Mouse (Mus musculus) erythroblast, adult 5-6 weeks (primary cell): ENCODE results near the gene Psap. TPM values are rescaled to one million over a fixed set of nuclear protein-coding genes. Genes with fewer than 3 reads are reported as not detected.
"Not testable (repeated sequence)": the region's sequence is repeated elsewhere in the genome, so short reads cannot be mapped to it uniquely, and the experiment has no call there.

Experiments used
- ATAC-seq: replicated peaks from 2 replicates; pipeline ENCODE4 v1.8.0; 2016; ENCODE audit warnings: moderate number of reproducible peaks, mild to moderate bottlenecking, moderate TSS enrichment, inconsistent platforms; ENCODE audit not compliant: poor library complexity, low FRiP score, severe bottlenecking
- total RNA-seq, 2 experiments: library from RNA; stranded (forward) in 1 of 2; stranded (reverse) in 1 of 2; fragments of 150-400 nt in 1 of 2; fragments of 200-764, 138-1000 nt in 1 of 2; gene quantifications; 2 replicates each; pipeline versions ENCODE4 v1.2.3 to v1.2.4; 2015 to 2017; ENCODE audit warnings: low replicate concordance in 2 of 2

Psap gene
- 208 and 256 TPM in 2 replicates for total RNA-seq (2015; ENCODE audit: low replicate concordance)
- total RNA-seq (2017; ENCODE audit: low replicate concordance): 196 and 238 TPM in 2 replicates

DNA sequence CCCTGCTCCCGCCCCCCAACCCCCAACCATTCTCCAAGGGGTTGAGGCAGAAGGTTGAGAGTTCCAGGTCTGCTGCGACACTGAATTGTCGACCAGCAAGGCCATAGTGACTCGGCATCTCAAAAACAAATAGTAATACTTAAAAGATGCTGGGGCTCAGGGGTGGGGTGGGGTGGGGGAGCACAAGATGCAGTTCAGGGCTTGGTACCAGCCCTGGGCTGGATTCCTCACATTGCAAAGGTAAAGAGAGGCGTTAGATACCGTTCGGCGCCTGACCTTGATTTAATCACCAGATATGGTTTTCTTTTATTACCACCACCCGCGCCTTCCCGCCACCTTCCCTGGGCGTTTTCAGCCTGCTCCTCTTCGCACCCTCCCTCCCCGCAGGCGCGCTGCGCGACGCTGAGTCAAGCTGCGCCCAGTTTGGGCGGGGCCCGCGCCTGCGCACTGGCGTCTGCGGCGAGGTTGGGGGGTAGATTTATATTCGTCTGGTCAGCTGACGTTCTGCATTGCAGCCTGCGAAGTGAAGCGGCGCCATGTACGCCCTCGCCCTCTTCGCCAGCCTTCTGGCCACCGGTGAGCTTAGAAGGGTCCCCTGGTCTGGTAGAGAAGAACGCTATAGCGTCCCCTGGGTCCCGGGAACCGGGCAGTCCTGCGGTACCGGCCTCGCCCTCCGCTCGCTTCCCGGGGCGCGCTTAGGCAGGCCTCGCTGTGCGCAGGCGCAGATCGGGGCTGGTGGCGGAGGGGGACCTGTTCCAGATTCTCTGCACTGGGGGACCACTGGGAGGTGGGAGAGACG is at the start of gene Psap:
Gene Psap, plus strand, starts transcription at position 421 of the 799 bp plus-strand sequence.
- peak; percentile 94 for ATAC-seq

DNA sequence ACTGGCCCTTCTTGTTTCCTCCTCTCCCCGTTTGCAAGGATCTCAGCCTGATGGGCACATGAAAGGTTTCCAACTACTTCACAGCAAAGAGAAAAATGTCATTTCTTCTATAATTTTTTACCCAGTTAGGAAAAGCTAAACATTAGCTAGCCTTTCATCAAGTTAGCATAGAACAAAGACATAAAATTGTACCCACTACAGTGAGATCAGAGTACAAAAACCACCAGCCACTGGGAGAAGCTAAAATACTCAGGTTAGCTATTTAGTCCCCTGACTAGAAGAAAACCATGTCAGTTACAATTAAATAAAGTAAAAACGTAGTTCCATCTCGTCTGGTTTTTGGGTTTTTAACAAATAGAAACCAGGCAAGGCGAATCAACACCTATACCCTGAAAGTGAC is 49.8 kb upstream of the Psap start:
- ATAC-seq: no peak

DNA sequence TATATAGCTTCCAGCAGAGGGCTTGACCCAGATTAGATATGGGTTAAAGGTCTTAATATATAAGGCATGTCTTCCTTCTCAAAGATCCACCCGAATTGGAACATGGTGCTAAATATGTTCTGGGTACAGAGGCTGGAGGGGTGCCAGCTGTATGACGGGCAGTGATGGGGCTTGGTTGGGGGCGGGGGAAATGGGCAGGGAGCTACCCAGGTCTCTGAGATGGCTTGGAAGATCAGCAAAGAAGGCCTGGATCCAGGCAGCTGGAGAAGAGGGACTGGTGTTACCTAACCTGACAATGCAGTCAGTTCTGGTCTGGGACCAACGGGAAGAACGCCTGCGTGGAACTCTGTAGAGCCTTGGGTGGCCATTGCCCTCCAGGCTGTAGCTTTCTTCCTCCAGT is 48.3 kb upstream of the Psap start:
- no peak for ATAC-seq

DNA sequence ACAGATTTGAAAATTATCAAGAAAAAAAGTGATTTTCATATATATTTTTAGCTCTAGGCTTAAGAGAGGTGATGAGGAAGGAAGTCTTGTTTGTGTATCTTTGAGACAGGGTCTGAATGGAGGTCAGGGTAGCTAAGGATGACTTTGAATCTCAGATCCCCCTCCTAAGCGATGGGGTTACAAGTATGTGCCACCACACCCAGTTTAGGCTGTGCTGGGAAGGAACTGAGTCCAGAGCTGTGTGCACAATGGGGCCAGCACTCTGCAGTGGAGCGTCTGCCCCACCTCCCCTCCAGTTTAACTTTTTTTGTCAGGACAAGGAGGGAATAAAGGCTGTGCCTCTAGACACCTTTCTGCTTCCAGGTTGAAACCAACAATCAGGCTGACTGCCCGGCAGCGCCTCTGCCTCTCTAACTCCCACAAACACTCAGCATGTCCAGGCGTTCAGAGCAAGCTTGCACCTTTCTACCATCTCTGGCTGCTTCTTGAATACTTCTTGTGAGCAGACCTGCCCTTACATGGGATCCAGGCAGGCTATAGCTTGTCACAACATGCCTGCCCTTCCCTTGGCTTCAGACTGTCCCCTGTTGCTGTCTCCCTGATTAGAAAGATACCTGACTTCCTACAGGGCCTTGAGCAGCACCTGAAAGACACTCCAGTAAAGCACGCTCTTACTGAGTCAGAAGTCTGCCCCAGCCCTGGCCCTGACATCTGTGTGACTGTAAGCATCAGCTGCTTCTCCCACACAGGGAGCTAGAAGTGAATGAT is 46.9 kb upstream of the Psap start:
- no peak for ATAC-seq

DNA sequence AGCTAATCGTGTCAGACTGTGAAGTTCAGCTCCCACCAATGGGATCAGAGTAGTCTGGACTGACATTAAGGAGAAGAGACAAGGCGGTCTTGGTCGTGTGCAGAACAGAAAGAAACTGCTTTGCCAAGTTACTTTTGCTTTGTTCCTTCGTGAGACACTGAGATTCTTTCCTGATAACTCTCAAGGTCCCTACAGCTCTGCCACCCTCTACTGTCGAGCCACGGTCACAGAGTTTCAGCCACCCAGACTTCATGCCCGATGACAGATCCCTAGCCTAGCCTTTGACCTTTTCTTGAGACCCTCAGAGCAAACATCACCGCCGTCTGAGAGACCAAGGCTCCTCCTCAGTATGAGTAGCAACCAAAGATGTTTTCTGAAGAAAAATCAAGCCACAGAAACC is 43.4 kb upstream of the Psap start:
- no peak for ATAC-seq

DNA sequence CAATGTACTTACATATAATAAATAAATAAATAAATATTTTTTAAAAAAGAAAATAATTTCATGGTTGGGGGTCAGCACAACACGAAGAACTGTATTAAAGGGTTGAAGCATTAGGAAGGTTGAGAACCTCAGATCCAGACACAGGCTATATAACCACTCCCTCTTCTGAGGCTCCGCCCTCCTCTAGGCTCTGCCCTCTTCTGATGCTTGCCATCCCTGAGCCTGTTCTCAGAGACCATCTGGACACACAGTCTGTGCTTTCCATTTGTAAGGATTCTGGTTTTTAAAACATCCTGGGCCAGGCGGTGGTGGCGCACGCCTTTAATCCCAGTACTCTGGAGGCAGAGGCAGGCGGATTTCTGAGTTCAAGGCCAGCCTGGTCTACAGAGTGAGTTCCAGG is 41.6 kb upstream of the Psap start:
- not testable (repeated sequence) for ATAC-seq

DNA sequence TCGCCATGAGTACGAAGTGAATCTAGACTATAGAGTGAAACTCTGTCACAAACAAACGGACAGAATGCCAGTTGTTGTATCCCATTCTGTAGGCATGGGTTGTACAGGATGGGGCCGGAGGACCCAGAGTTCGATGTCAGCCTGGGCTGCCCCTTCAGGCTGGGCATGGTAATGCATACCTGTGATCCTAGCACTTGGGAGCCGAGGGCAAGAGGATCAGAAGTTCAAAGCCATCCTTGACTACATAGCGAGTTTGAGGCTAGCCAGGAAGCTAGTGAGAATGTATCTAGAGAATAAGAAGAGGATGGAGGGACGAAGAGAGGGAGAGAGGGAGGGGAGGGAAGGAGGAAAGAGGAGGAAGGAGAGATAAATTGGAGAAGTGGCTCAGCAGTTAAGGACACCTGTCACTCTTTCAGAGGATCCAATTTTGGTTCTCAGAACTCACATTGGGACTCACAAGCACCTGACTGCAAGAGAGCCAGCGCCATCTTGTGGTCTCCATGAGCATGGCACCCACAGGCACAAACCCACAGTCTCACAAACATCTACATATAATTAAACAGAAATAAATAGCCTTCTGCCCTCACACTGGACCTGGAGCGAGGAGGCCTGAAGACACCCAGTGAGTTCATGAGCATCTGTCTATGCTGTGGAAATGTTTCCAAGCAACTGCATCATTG is 39.8 kb upstream of the Psap start:
- ATAC-seq: peak; percentile 54

DNA sequence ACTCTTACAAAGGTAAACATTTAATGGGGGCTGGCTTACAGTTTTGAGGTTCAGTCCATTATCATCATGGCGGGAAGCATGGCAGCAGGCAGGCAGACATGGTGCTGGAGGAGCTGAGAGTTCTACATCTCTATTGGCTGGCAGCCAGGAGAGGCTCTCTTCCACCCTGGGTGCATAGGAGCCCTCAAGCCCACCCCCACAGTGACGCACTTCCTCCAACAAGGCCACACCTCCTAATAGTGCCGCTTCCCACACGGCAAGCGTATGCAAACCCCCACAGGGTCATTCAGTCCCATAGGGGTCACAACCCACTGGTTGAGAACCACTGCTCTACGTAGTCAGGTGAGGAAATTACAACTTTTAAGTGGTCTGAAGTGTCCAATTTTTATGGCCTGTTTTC is 37.0 kb upstream of the Psap start:
- ATAC-seq: no peak

DNA sequence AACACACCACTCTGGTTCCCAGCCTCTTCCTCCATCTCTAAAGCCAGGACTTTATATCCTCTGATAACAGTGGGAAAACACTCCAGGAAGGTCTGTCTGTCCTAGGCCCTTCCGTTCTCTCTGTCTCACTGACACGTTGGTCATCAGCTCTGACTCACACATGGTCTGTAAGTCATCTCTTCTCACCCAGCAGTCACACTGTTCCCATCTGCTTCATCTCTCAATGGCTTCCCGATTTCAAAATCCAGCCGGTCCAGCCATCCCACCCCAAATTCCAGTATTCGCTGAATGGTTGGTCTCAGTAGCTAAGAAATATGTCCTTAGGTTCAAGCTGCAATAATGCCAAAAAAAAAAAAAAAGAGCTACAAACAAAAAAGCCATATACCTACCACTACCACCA is 33.5 kb upstream of the Psap start:
- ATAC-seq: no peak

DNA sequence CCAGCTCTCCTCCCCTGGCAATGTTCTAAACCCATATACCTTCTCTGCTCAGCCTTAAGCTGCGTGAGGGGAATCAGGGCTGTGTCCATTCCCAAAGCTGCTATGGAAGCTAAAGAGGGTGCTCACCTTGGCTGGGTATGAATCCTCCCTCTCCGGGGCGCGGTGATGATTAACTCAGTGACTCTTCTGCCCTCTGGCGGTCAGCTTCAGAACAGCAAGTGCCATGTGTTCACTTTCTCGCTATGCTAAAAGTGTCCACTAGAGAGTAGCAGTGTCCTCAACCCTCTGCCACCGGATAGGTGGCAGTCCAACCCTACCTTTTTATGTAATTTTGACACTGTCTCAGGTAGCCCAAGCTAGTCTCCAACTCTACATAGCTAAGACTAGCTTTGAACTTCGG is 32.4 kb upstream of the Psap start:
- ATAC-seq: peak; percentile 94

DNA sequence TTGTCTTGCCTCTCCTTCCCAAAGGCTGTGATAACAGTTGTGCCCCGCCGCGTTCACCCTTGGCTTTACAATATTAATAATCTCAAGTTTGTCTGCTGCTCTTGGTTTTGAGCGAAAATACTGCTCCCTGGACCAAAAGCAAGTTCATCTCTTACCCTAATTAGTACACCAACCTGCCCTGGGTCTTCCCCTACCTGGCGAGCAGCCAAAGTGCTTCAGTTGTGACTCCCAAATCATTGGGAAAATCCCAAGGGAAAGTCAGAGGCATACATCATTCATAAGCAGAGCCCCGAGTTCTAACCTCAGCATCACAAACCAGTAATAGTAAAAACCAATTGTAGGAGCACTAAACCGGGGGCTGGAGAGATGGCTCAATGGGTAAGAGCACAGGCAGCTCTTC is 31.8 kb upstream of the Psap start:
- ATAC-seq: no peak

DNA sequence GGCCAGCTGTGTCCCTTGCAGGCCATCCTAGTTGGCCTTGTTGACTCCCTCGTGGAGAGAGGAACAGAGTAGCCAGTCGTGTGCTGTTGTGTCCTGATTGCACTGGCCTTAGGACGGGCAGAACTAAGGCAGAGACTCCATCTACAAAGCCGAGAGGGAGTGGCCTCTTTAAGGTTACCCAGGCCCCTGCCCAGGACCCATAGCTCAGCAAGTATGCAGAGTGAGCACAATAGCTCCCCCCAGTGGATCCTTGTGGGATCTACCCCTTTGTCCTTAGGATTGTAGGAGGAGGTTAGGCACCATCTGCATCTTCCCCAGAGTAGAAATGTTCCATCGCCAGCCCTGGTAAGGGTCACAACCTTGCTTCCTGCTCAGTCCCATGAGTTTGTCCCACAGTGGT is 30.9 kb upstream of the Psap start:
- ATAC-seq: peak; percentile 61

DNA sequence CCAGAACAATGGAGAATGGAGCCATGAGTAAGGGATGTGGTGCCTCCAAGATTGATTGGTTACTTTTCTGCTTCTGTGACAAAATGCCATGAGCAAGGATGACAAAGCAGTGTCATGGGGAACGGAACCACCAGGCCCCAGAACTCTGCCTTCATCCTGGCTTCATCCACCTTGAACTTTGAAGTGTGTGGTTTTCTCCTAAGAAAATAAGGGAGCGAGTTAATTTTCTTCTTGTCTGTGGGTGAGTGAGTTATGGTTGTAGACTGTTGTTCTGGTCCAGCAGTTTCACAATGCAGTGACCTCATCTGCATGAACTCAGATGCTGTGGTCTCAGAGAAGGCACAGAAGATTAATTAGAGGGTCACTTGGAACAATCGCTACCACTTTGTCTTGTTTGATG is 29.1 kb upstream of the Psap start:
- ATAC-seq: not testable (repeated sequence)

DNA sequence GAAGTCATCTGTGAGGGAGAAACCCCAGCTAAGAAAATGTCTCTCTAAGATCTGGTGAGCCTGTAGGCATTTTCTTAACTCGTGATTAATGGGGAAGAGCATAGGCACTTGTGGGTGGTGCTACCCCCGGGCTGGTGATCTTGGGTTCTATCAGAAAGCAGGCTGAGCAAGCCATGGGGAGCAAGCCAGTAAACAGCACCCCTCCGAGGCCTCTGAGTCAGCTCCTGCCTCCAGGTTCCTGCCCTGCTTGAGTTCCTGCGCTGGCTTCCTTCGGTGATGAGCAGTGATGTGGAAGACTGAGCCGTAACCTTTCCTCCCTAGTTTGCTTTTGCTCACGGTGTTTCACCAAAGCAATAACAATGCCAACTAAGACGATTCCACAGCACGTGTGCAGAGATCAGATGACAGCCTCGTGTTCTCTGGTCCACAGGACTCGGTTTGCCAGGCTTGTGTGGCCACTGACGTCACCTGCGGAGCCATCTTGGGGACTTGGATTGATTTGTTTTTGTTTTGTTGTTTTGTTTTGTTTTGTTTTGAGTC is 26.9 kb upstream of the Psap start:
- ATAC-seq: no peak

DNA sequence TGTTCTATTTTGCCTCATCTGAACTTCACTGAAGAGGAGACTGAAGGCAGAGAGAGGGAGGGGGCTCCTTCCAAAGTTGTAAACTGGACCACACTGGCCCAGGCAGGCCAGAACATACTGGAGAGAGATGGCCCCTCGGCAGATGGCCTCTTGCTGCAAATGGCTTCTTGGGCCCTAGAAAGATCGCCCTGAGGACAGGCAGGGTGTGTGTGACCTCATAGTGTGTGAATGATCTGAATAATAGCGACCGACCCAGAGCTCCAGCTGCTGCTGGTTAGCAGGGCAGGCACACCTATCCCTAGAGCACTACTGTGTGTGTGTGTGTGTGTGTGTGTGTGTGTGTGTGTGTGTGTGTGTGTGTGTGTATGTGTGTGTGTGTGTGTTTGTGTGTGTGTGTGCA is 25.2 kb upstream of the Psap start:
- no peak for ATAC-seq

DNA sequence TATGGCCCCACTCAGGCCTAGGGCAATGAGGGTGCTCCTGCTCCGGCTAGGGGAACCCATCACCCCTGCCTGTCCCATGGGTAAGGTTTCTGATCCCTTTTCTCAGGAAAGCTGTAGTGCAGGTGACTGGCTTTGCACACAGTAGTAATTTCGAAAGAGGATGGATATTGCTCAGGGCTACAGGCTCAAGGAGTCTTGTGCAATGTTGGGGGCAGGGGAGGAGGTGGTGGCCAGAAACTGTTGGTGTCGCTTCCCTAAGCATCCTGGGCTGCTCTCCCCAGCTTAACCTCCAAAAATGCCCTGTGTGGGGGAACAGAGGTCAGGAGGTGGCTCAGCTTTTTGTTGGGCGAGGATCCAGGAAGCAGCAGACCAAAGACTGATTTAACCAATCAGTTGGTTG is 24.8 kb upstream of the Psap start:
- no peak for ATAC-seq

DNA sequence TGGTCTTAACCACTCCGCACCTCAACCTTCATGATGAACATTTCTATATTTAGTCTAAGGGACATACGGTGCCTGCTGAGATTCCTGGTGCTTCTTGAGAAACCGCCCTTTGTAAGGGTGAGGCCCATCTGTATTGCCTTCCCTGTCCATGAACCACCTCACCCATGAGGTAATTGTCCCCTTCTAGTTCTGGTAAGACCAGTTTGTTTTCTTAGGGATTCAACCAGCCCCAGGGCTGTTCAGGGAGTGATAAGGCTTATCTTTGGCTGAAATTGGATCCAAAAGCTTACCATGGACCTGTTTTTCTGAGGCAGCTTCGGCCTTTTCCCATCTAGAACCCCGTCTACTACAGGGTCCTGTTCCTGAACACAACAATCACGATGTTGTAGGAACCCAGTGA is 21.3 kb upstream of the Psap start:
- ATAC-seq: no peak

DNA sequence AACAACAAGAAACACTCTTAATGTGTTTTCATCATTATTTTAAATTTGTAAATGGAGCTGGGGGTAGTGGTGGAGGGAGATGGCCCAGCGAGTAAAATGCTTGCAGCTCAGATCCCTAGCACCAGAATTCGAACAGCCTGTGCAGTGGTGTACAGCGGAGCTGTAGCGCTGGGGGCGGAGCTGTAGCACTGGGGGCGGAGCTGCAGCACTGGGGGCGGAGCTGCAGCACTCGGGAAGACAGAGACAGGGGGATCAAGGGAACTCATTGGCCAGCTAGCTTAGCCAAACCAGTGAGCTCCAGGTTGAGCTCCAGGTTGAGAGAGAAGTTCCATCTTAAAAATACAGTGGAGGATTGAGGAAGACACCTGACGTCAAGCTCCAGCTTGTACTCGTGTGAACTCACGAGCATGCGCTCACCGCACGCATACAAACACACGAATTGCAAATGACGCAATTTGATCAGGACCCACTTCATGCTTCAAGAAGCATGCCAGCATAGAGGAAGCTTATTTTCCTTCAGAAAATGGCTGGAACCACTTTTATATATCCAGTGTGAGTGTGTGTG is 20.1 kb upstream of the Psap start:
- no peak for ATAC-seq

DNA sequence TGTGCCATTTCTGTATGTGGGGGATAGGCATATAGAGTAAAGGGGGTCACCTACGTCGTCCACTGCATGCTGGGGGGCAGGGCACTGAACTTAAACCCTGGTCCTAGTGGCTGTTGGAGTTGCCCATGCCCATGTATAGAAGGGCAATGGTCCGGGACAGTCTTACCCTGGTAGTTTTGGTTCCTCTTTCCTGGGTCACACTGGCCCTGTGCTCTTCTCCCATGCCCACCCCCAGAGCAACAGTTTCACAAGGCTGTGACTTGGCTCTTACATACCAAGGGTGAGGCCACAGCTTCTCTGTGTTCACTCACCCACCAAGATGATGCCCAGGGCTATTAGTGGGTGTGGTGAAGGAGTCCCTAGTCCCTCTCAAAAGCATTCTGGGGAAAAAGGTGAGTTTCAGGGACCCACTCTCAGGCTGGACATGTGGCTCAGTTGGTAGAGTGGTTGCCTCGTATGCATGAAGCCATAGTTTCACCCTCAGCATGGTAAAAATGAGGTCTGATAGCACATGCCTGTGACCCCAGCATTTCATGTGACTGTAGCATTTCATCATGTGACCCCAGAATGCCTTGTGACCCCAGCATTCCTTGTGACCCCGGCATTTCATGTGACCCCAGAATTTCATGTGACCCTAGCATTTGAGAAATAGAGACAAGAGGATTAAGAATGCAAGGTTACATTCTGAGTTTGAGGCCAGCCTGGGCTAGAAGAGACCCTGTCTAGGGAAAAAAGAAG is 16.7 kb upstream of the Psap start:
- no peak for ATAC-seq
